Mouse (Mus musculus) inflammation-experienced regulatory T-cells (primary cell): Measurements from ENCODE around the gene Vmn1r223. TPM values are rescaled to one million over a fixed set of nuclear protein-coding genes. Genes with fewer than 3 reads are reported as not detected.

Experiments used
- polyA plus RNA-seq, 2 experiments: library from polyadenylated mRNA; unstranded; fragments of 100-300 nt; shearing (Covaris generic); gene quantifications; one replicate each; pipeline ENCODE4 v1.2.1; 2017

Gene Vmn1r223
- polyA plus RNA-seq = under 1 TPM; 0.02 to 0.07 TPM

DNA sequence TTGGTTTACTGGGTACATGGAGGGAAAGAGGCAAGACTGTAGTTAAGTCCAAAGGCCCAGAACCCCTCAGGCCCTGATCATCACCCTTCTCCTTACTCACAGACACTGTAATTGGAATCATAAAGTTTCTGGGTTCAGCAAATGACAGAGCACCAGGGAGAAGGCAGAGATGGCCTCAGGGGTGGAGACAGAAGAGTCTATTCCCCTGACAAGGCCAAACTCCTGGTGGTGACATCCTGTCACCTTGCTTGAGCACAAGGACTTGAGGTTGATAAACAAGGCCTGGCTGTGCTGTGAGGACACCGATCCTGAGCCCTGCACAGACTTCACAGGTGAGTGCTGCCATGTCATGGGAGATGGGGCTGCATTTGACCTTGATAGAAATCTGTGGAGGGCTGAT is at the start of gene Vmn1r223:
Vmn1r223 (plus strand) TSS at position 301 of the 400 bp plus-strand sequence.

GRCm38 (mm10) chr13:23213827-23214226 is 33.1 kb upstream of the Vmn1r223 start, which contains the start of gene Vmn1r221:
TSS of gene Vmn1r221 (plus strand) at chr13:23214127.

DNA sequence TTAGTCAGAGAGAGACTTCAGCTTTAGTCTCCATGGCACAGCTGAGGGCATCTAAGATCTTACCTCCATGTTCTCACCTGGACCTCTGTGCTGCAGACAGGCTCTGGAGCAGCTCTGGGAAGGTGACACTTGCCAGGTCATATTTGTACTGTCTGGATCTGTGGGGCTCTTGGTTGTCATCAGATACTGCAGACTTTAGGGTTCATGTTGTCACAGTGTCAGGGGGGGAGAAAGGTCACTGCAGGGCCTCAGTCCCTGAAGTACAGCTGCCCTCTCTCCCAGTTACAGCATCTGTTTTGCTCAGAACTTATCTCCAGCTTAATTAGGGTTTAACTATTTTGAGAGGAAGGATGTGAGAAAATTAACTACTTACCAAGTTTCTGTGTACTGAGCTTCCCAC is 11.1 kb upstream of the Vmn1r223 start, which contains the start of gene Vmn1r222:
Vmn1r222 (minus strand) TSS at position 101 of the 400 bp plus-strand sequence.

Other genes with a start within 250 kb of the Vmn1r223 start
- not detected for gene Vmn1r213, start 239.5 kb upstream of the Vmn1r223 start, polyA plus RNA-seq
- under 1 TPM; 0.10 to 0.89 TPM for gene Vmn1r214, start 216.7 kb upstream of the Vmn1r223 start, polyA plus RNA-seq
- under 1 TPM in 1 of 2 experiments, not detected in 1; 0.13 TPM for gene Vmn1r215, start 179.1 kb upstream of the Vmn1r223 start, polyA plus RNA-seq
- 1 to 10 TPM in 1 of 2 experiments, not detected in 1; 1.0 TPM for gene Vmn1r217, start 128.9 kb upstream of the Vmn1r223 start, polyA plus RNA-seq
- gene Vmn1r218, start 114.0 kb upstream of the Vmn1r223 start, polyA plus RNA-seq = under 1 TPM; 0.02 to 0.18 TPM
- not detected for gene Vmn1r219, start 87.8 kb upstream of the Vmn1r223 start, polyA plus RNA-seq
- under 1 TPM in 1 of 2 experiments, not detected in 1; 0.12 TPM for gene Vmn1r220, start 59.2 kb upstream of the Vmn1r223 start, polyA plus RNA-seq
- under 1 TPM in 1 of 2 experiments, not detected in 1; 0.95 TPM for gene Vmn1r221, start 33.0 kb upstream of the Vmn1r223 start, polyA plus RNA-seq
- under 1 TPM in 1 of 2 experiments, not detected in 1; 0.51 TPM for gene Vmn1r222, start 11.2 kb upstream of the Vmn1r223 start, polyA plus RNA-seq
- 10 to 100 TPM; 17.0 to 20.0 TPM for gene Zfp322a, start 122.1 kb downstream of the Vmn1r223 start, polyA plus RNA-seq
- gene Abt1, start 176.7 kb downstream of the Vmn1r223 start, polyA plus RNA-seq = 10 to 100 TPM in 1 of 2 experiments, 1 to 10 TPM in 1; 9.8 to 10.9 TPM
- gene Btn1a1, start 218.8 kb downstream of the Vmn1r223 start, polyA plus RNA-seq = 1 to 10 TPM in 1 of 2 experiments, under 1 TPM in 1; 0.16 to 2.6 TPM
- gene Btn2a2, start 241.7 kb downstream of the Vmn1r223 start, polyA plus RNA-seq = under 1 TPM in 1 of 2 experiments, not detected in 1; 0.17 TPM